Mouse (Mus musculus) testis, postnatal 14 days (tissue): ENCODE measurements at regions not wholly inside any gene's neighbourhood (a gene's known extent, or its start where the extent isn't known, plus 50 kb on each side); places are given as distances from the start of the nearest gene placed in this dataset.

Experiments
- DNase-seq: peaks from one replicate; pipeline ENCODE4 v3.0.0; 2021; ENCODE audit warnings: low spot score

- DNase-seq = no peak
These were observed 100.8 kb upstream of the Tnp1 start for GRCm38 (mm10) chr1:73116526-73116925.

- DNase-seq = no peak
These were observed 100.1 kb upstream of the Tnp1 start for GRCm38 (mm10) chr1:73115854-73116253.

GRCm38 (mm10) chr1:73113137-73113536 lies 97.4 kb upstream of the Tnp1 start:
- DNase-seq = no peak

GRCm38 (mm10) chr1:73112711-73113110 lies 97.0 kb upstream of the Tnp1 start:
- DNase-seq = no peak

- DNase-seq = no peak
These were observed 96.2 kb upstream of the Tnp1 start for GRCm38 (mm10) chr1:73111911-73112310.

- no peak for DNase-seq
These were observed 90.3 kb upstream of the Tnp1 start for GRCm38 (mm10) chr1:73105856-73106463.

- no peak for DNase-seq
These were observed 82.1 kb upstream of the Tnp1 start for GRCm38 (mm10) chr1:73097645-73098440.

GRCm38 (mm10) chr1:73089636-73090035 lies 73.9 kb upstream of the Tnp1 start:
- no peak for DNase-seq

GRCm38 (mm10) chr1:73088494-73088893 lies 72.8 kb upstream of the Tnp1 start:
- no peak for DNase-seq

GRCm38 (mm10) chr1:73084946-73085345 lies 69.2 kb upstream of the Tnp1 start:
- DNase-seq = no peak

GRCm38 (mm10) chr1:73083396-73083795 lies 67.7 kb upstream of the Tnp1 start:
- DNase-seq = no peak

- DNase-seq = no peak
These were observed 63.8 kb upstream of the Tnp1 start for GRCm38 (mm10) chr1:73079518-73079917.

GRCm38 (mm10) chr1:73077156-73077555 lies 61.4 kb upstream of the Tnp1 start:
- no peak for DNase-seq

- no peak for DNase-seq
These were observed 60.1 kb upstream of the Tnp1 start for GRCm38 (mm10) chr1:73075699-73076373.

- DNase-seq = no peak
These were observed 59.5 kb upstream of the Tnp1 start for GRCm38 (mm10) chr1:73075159-73075558.

GRCm38 (mm10) chr1:73074525-73074924 lies 58.8 kb upstream of the Tnp1 start:
- DNase-seq = no peak

GRCm38 (mm10) chr1:73072237-73072904 lies 56.7 kb upstream of the Tnp1 start:
- no peak for DNase-seq

- no peak for DNase-seq
These were observed 54.4 kb upstream of the Tnp1 start for GRCm38 (mm10) chr1:73070126-73070525.
